Mouse (Mus musculus) embryo, embryonic 11 days (tissue): Measurements from ENCODE around the gene Cradd.

Experiments used
- DNase-seq: peaks from one replicate; pipeline ENCODE4 v3.0.0-alpha.2; 2015

The Cradd gene

DNA sequence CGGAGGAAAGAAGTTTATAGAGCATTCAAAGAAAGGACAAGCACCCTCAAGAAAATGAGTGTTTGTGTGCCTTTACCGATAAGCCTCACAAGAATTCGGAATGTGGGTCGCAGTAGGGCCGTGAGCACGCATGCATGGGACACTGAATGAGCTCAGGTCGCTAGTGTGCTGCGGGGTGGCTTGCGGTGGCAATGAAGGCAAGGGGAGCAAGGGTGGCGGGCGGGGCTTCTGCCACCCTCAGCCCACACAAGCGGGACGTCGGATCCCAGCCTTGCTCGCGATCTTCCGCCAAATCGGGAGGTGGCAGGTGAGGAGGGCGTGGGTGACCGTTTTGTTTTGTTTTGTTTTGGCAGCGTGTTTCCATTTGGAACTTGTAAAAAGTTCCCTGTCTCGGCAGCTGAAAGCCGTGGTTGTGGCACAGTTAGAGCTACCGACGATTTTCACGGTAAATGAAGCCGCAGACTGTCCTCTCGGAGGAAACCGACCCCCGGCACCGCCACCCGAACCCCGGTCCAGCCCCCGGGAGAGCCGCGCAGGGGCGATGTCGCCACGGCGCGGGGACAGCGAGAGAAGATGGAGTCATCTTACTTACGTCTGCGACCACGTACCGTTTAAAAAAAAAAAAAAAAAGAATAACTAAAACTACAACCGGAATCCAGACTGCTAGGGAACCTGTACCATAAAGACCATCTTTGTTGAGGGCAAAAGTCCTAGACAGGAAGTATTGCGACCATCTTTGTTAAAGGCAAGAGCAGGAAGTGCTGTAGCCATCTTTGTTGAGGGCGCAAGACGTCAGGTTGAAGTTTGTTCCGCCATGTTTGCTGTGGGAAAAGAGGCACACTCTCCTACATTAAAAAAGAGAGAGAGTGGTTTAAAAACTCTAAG is at the start of gene Cradd:
TSS of gene Cradd (minus strand) at position 741 of the 885 bp plus-strand sequence.
- peak; percentile 93 for DNase-seq

- no peak for DNase-seq
These were observed 49.4 kb upstream of the Cradd start for GRCm38 (mm10) chr10:95373340-95373739.

DNA sequence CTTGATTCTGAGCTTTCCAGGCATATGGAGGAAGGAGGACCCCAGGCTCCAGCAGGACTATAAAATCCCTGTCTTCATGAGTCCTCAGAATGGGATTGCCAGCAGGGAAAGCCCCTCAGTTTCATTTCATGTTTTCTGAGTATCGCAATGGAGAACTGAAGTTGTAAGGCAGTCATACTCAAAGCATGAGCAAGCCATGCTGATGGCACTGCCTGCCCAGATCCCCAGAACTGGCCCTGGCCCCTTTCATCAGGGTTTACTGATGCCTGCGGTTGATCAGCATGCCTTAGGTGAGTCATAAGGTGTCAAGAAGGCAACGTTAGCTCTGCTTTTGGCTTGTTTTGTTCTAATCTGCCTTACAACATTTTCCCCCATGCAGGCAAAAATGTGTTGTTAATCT is 48.0 kb upstream of the Cradd start:
- DNase-seq: no peak

- DNase-seq: no peak
These were observed 45.3 kb upstream of the Cradd start for GRCm38 (mm10) chr10:95369190-95369589.

GRCm38 (mm10) chr10:95368151-95368550 is 44.2 kb upstream of the Cradd start:
- no peak for DNase-seq

DNA sequence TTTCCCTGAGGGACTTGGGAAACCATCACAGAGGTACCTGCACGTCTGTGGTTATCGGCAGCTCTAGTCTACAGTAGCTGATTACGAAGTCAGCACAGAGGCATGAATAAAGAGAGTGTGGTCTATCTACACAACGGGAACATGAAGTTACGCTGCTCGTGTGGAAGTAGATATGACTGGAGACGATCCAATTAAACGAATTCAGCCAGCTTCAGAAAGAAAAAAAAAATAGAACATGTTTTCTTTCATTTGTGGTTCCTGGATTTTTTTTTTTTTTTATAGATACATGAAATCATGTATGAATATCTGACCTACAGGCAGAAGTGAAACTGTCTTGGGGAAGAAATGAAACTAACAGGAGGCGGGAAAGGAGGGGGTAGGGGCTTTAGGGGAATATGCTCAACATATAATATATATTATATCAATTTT is 43.7 kb upstream of the Cradd start:
- no peak for DNase-seq

GRCm38 (mm10) chr10:95367241-95367640 is 43.3 kb upstream of the Cradd start:
- no peak for DNase-seq

- peak; percentile 39 for DNase-seq
These were observed 38.4 kb upstream of the Cradd start for GRCm38 (mm10) chr10:95362326-95362725.

- DNase-seq: no peak
These were observed 37.4 kb upstream of the Cradd start for GRCm38 (mm10) chr10:95361260-95361841.

DNA sequence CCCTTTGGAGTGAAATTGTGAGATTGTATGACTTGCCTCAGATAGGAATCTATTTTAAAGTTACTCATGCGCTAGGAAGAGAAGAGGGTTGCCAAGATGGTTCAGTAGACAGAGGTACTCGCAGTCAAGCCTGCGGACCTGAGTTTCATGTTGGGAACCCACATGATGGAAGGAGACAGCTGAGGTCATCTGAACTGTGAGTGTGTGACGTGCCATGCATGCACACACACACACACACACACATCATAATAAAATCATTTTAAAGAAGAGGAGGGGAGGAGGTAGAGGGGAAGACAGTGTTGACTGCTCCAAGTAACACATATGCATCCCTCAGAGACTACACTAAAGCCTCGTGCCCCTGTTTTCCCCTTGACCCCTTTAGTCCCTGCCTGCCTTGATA is 36.1 kb upstream of the Cradd start:
- no peak for DNase-seq

- no peak for DNase-seq
These were observed 33.8 kb upstream of the Cradd start for GRCm38 (mm10) chr10:95357721-95358120.

- DNase-seq: no peak
These were observed 32.8 kb upstream of the Cradd start for GRCm38 (mm10) chr10:95356711-95357110.

DNA sequence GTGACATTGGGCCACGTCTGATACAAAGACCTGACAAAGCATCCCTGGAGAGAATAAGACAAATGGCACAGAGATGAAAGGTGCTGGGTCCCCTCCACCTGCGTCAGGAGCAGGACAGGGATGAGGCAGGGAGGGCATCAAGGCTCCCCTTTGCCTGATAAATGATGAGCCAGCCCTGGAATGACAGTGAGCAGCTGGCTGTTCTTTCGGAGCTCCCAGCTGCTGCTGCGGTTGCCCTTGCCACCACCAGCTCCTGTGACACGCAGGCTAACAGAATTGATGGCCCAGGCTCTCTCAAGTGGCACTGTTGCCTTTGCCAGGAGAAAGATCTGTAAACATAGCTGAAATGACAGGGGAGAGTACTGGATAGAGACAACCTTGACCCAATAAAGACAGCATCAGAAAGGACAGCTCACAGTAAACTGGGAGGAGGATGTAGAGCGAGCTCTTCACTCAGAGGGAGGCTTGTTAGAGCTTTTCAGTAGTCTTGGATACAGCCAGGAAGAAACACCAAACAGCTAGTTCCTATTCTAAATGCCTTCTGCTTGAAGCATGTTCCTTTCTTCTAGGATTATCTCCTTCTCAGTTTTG is 31.8 kb upstream of the Cradd start:
- peak; percentile 34 for DNase-seq

DNA sequence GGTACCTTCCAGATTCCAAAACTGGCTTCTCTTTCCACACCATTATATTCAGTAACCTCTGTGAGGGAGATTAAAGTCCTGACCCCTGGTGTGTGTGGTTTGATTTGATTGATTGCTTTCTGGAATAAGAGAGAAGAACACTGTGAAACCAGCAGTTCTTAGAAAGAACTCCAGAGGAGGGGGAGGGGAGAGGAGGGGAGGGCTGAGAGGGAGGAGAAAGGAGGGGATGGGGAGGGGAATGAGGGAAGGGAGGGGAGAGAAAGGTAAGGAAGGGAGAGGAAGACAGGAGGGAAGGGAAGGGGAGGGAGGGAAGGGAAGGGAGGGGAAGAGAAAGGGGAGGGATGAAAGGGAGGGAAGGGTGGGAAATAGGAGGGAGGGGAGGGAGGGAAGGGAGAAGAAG is 30.7 kb upstream of the Cradd start:
- DNase-seq: peak; percentile 27

GRCm38 (mm10) chr10:95354047-95354446 is 30.1 kb upstream of the Cradd start:
- DNase-seq: peak; percentile 5

- DNase-seq: no peak
These were observed 24.5 kb upstream of the Cradd start for GRCm38 (mm10) chr10:95348457-95348856.

- no peak for DNase-seq
These were observed 23.8 kb upstream of the Cradd start for GRCm38 (mm10) chr10:95347776-95348175.

GRCm38 (mm10) chr10:95342833-95343590 is 19.1 kb upstream of the Cradd start:
- DNase-seq: no peak

GRCm38 (mm10) chr10:95340676-95341075 is 16.7 kb upstream of the Cradd start:
- no peak for DNase-seq

DNA sequence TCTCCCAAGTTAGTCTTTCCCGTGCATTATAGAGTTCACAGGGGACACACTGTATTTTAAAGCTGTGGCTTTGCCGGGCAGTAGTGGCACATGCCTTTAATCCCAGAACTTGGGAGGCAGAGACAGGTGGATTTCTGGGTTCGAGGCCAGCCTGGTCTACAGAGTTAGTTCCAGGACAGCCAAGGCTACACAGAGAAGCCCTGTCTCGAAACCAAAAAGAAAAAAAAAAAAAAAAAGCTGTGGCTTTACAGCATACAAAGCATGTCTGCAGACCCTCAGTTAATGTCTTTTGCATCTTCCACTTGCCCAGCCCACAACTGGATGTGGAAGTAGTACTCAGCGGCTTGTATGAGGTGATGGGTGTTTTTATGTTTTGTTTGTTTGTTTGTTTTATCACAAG is 13.7 kb upstream of the Cradd start:
- no peak for DNase-seq

GRCm38 (mm10) chr10:95336781-95337544 is 13.0 kb upstream of the Cradd start:
- no peak for DNase-seq

- no peak for DNase-seq
These were observed 10.9 kb upstream of the Cradd start for GRCm38 (mm10) chr10:95334826-95335225.
